Mouse (Mus musculus) heart, postnatal 14 days (tissue): Measurements from ENCODE around the gene A4galt. TPM values are rescaled to one million over a fixed set of nuclear protein-coding genes. Genes with fewer than 3 reads are reported as not detected.

Experiments
- DNase-seq, 2 experiments: peaks; one replicate each; pipeline ENCODE4 v3.0.0; 2021 to 2022
- intact Hi-C: fragments of 180-260 bp; cut with DNase I; formaldehyde crosslinking; loops from one replicate; pipeline ENCODE4 v1.15.1; 2025
- total RNA-seq, 2 experiments: library from RNA; stranded (reverse); gene quantifications; 2 replicates each; pipeline ENCODE4 v1.2.3; 2021

Gene A4galt
- total RNA-seq, 2 experiments from 2014 or later, result 4.9 to 5.1 TPM

- DNase-seq, result peak; percentile 64 to 82
- intact Hi-C loops, result no loop called here
These were observed 18.2 kb downstream of the A4galt start for GRCm38 (mm10) chr15:83233219-83233992.

DNA sequence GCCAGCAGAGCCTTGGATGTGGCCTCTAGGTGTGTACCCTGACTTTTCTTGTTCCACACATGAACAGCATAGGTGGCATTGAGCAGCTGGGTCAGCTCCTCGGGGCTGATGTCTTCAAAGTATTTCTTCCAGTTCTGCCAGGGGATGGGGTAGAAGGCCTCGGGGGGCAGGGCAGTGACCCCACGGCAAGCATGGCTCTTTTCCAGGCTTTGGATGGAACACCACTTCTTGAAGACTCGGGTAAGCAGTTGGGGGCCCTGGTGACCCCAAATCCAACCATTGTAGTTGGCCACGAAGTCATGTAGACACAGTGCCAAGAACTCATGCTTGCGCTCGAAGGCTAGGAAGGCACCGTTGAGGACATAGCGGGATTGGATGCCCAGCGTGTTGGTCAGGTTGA lies 24.0 kb downstream of the A4galt start:
- no peak for DNase-seq
- intact Hi-C loops, result no loop called here

DNA sequence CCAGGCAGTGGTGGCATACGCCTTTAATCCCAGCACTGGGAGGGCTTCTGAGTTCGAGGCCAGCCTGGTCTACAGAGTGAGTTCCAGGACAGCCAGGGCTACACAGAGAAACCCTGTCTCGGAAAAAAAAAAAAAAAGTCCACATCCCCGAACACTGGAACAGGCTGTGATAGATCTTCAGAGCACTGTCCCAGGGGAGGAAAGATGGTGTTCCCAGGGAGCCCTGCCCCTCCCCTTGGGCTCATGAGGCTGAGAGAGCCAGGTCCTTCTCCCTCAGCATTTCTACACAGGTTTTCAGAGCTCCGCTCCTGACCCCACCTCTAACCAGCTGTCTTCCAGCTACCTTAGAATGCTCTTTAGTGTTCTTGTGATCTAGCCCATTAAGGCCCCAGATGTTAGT lies 24.7 kb downstream of the A4galt start:
- DNase-seq, result no peak
- intact Hi-C loops, result no loop called here

- intact Hi-C loops, result no loop called here
- peak in 1 of 2 experiments; percentile 42 for DNase-seq
These were observed 25.3 kb downstream of the A4galt start for GRCm38 (mm10) chr15:83226066-83226834.

DNA sequence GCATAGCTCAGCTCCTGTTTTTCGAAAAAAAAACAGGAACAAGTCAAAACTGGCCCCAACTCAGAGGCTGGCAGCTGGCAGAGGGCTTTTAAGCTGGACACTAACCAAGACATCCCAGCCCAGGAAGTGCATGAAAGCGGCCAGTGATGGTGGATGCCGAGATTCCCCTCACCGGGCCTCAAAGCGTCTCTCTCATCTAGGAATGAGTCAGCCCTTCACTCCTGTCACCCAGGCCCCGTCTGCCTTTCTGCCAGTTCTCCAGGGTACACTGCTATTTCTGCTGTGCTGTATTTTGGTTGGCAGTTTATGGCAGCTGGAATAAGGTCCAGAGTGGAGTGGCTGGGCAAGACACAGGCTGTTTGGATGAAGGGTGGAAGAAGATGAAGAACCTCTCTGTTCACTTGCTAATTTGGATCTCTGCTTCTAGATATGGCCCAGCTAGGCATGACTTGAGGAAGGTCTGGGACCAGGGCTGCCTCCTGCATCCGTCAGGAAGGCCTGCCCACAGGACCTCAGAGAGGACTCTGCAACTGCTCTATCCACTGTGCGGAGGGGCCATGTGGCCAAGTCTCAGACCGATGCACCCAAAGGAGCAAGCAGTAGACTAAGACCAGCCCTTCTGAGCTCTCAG lies 27.3 kb downstream of the A4galt start:
- intact Hi-C loops, result no loop called here
- peak; percentile 41 to 65 for DNase-seq

GRCm38 (mm10) chr15:83223208-83223962 lies 28.2 kb downstream of the A4galt start:
- peak; percentile 79 to 85 for DNase-seq
- intact Hi-C loops, result no loop called here

- intact Hi-C loops, result no loop called here
- DNase-seq, result no peak
These were observed 29.9 kb downstream of the A4galt start for GRCm38 (mm10) chr15:83221721-83222120.

DNA sequence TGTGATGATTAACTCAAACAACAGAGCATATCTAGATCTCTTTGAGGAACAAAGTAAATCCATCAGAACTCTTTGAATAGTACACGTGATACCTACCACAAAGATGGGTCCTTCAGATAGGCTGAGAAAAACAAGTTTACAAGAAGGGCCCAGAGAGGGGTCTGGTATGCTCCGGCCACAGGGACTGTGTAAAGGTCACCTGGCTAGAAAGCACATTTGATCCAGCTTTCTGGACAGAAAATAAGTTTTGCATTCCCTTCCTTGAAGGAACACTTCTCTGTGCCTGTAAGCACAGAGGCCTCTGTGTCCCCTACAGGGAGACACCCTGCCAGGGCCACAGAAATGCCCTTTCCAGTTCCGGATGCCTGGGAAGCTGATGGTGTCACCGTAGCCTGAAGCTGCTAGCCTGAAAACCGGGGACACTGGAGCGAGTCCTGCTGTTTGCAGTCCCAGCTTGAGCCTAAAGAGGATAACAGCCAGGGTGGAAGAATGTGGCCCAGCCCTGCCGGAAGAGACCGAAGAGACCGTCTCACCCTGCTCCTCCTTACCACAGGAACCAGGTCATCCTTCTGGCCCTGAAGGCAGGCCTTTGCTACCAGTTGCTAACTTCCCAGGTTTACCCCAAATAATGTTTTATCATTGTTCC lies 31.1 kb downstream of the A4galt start:
- intact Hi-C loops, result no loop called here
- no peak for DNase-seq

- intact Hi-C loops, result no loop called here
These were observed 36.0 kb downstream of the A4galt start for GRCm38 (mm10) chr15:83215322-83216216.

GRCm38 (mm10) chr15:83210229-83210628 lies 41.3 kb downstream of the A4galt start:
- peak; percentile 77 to 78 for DNase-seq
- intact Hi-C loops, result loop anchor here (2.0 to 5.0 kb wide), 4 partner anchors 42 to 309 kb away; partner anchors contain the start of gene A4galt

More at GRCm38 (mm10) chr15:83215322-83216216, 36.0 kb downstream of the A4galt start:
- peak; percentile 44 to 48 for DNase-seq

- DNase-seq, result no peak
- intact Hi-C loops, result loop anchor here (2.0 to 5.0 kb wide), 7 partner anchors 37 to 392 kb away; partner anchors contain the start of genes A4galt and Cyb5r3
These were observed 41.9 kb downstream of the A4galt start for GRCm38 (mm10) chr15:83209719-83210118.

DNA sequence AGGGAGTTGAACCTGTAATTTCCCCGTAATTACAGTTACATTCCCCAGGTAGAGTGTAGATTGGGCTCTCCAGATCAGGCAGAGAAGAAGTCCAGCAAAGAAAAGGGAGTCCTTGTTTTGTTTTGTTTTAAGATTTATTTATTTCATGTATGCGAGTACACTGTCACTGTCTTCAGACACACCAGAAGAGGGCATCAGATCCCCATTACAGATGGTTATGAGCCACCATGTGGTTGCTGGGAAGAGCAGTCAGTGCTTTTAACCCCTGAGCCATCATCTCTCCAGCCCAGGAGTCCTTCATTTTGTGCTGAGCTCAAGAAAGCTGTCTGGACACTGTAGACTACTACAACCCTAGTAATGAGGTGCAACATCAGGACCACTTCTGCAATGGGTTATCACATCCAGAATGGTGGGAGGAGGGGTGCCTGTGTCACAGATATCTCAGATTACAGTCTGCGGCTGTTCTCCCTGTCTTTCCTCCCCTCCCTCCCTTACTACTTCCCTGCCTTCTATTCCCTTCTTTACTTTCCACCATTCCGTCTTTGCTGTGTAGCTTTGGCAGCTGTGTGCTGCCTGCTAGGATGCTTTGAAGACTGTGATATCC lies 42.4 kb downstream of the A4galt start:
- intact Hi-C loops, result loop anchor here (5.0 kb wide), 3 partner anchors 37 to 392 kb away; partner anchors contain the start of gene Cyb5r3
- DNase-seq, result no peak

DNA sequence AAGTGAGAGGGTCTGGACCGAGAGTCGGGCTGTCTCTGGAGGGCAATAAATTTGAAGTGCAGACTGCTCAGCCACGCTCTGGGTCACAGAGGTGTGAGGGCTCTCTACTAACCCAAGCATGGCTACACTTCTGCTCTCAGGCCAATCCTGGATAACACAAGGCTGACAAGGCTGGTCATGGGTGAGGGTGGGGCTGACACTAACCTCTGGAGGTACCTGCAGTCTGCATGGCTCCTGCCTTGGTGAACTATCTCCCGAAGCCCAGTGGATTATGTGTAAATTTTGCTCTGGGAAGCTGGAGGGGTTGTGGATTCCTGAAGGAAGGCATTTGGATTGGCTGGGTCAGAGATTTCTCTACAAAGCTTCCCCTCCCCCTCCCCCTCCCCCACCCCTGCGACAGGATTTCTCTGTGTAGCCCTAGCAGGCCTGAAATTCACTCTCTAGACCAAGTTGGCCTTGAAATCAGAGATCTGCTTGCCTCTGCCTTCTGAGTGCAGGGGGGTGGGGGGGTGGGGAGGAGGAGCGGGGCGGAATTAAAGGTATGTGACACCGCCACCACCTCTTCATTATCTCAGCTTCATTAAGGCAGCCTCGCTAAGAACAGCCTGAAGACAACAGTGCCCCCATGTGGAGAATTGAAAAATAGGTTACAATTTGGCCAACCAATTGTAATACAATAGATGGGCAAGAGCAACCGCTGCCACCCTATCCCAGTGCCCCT lies 46.7 kb downstream of the A4galt start:
- intact Hi-C loops, result loop anchor here (5.0 kb wide), 3 partner anchors 33 to 388 kb away; partner anchors contain the start of gene Cyb5r3
- peak; percentile 47 to 75 for DNase-seq

- intact Hi-C loops, result no loop called here
These were observed 49.2 kb downstream of the A4galt start for GRCm38 (mm10) chr15:83202412-83202811.

GRCm38 (mm10) chr15:83193413-83193812 lies 58.2 kb downstream of the A4galt start:
- intact Hi-C loops, result no loop called here
- no peak for DNase-seq

More at GRCm38 (mm10) chr15:83202412-83202811, 49.2 kb downstream of the A4galt start:
- no peak for DNase-seq

GRCm38 (mm10) chr15:83182351-83182750 lies 69.2 kb downstream of the A4galt start:
- DNase-seq, result no peak
- intact Hi-C loops, result no loop called here

- intact Hi-C loops, result no loop called here
- no peak for DNase-seq
These were observed 69.7 kb downstream of the A4galt start for GRCm38 (mm10) chr15:83181800-83182330.
